Mouse (Mus musculus): ENCODE results near the gene Nlgn2.

Gene Nlgn2

DNA sequence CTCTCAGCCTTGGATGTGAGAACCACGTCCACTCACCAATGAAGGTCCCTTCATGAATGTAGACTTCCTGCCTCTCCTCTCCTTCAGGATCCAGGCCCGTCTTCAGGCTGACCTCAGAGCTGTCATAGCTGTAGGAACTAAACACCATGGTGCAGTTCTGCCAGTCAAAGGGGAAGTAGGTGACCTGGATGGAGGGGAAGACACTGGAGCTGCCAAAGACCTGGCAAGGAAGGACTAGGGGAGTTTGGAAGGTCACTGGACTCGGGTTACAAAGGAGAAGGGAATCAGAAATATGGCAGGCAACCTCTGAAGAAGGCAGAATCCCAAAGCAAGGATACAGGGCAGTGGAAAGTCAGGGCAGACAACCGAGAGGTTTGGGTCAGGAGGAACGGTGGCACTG is 44.2 kb downstream of the Nlgn2 start:
- DNase-seq (ENCODE audit: low spot score) = no peak

DNA sequence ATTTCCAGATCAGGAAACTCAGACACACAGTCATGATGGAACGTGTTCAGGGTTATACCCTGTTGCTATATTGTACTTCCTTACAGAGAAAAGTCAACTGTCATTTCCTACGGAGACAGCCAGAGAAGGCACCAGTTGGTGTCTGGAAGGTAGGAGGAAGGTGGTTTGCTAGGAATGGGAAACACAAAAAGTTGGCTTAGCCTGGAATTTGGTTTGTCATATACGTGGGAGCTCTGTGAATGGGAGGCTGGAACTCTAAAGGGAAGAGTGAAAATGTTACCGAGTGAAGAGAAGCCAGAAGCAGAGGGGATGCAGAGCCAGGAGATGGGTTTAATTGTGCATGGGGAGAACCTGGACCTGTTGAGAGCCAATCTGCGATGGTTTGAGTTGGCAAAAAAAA is 46.2 kb downstream of the Nlgn2 start:
- DNase-seq (ENCODE audit: low spot score) = no peak

DNA sequence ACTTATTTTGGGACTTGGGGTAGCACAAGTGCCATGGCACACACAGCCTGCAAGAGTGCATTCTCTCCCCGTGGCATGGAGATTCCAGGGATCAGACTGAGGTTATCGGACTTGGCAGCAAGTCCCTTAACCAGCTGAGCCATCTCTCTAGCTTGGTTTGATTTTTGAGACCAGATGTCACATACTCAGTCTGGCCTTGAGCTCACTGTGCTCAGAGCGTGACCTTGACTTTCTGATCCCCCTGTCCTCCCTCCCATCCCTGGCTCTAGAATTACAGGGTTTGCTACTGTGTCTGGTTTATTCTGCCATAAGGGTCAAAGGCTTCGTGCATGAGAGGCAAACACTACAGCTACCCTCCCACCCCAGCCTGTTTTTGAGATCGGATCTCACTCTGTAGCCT is 48.2 kb downstream of the Nlgn2 start:
- no peak for DNase-seq (ENCODE audit: low spot score)

DNA sequence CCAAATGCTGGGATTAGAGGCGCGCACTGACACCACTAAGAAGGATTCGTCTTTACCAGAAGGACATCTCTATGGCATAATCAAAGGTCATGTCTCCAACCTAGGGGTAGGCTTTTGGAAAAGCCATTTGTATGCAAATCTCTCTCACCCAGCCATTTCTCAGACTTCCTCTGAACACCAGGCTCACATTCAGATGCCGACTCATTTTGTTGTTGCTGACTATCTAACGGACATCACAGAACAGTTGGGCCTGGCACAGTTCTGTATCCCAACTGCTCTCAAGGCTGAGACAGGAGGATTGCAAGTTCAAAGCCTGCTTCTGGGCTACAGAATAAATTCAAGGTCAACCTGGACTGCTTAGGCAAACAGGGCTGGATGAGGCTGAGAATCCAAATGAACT is 50.3 kb downstream of the Nlgn2 start:
- no peak for DNase-seq (ENCODE audit: low spot score)

DNA sequence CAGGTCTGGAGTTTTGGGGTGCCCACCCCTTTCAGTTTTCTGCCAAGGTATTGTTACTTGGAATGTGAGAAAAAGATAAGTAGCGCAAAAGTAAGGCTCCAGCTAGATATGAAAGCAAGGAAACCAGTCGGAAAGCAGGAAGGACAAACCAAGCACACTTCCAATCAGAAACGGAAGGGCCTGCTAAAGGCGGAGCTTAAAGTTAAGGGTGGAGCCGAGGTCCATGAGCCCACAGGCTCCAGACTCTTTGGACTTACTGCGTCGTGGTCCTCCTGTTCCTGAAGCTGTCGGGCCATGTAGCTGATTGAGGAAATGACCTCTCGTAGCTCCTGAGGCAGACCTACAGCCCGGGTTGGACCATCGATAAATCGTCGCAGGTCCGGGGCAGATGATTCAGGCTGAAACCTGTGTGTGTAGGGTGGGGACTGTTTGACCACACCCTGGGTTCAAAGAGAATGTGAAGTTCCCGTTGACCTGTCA is 52.8 kb downstream of the Nlgn2 start:
- DNase-seq (ENCODE audit: low spot score) = no peak

DNA sequence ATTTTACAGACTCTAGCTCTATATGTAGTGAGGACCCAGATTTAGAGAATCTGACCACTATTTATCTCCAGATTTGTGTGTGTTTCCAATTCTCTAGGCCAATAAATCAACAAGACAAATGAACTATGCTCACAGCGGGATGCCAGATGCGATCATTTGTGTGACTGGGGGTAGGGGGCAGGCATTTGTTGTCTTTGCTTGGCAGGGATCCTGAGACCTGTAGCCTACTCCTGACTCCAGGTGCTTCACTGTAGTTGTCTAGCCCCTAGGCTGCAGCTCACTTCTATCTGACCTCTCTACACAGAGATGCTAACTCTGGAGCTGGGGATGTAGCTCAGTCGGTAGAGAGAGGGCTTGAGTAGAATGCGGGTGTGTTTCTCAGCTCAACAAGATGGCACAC is 55.8 kb downstream of the Nlgn2 start:
- DNase-seq (ENCODE audit: low spot score) = no peak

DNA sequence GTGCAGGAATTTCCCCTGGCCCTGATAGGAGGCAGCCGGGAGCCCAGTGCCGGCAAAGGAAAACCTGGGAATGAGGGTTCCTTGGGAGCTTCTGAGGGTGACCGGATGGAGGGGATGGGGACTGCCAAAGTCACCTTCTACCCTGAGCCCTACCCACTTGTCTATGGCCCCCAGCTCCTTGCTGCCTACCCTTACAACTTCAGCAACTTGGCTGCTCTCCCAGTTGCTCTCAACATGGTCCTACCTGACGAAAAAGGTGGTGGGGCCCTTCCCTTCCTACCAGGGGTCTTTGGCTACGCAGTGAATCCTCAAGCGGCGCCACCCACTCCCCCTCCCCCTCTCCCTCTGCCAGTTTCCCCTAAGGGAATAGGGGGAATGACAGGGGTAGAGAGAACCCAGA is 58.6 kb downstream of the Nlgn2 start:
- no peak for DNase-seq (ENCODE audit: low spot score)

DNA sequence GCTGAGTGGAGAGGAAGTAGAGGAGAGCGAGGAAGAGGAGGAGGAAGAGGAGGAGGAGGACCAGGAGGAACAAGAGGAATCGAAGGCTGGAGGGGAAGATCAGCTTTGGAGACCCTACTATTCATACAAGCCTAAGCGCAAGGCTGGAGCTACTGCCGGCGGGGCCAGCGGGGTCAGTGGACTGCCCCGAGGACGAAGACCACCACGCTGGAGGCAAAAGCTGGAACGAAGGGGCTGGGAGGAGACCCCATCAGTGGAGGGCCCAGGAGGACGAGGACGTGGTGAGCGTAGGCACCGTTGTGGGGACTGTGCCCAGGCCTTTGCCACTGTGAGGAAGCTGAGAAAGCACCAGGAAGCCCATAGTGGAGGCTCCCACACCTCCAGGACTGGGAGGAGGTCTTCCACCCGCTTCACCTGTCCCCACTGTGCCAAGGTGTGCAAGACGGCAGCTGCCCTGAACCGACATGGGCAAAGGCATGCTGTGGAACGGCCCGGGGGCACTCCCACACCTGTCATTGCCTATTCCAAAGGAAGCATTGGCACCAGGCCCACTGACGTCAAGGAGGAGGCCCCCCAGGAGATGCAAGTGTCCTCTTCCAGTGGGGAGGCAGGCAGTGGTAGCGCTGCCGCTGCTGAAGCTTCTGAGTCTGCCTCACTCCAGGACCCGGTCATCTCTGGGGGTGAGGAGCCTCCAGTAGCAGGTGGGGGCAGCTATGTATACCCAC is 59.2 kb downstream of the Nlgn2 start:
- no peak for DNase-seq (ENCODE audit: low spot score)

DNA sequence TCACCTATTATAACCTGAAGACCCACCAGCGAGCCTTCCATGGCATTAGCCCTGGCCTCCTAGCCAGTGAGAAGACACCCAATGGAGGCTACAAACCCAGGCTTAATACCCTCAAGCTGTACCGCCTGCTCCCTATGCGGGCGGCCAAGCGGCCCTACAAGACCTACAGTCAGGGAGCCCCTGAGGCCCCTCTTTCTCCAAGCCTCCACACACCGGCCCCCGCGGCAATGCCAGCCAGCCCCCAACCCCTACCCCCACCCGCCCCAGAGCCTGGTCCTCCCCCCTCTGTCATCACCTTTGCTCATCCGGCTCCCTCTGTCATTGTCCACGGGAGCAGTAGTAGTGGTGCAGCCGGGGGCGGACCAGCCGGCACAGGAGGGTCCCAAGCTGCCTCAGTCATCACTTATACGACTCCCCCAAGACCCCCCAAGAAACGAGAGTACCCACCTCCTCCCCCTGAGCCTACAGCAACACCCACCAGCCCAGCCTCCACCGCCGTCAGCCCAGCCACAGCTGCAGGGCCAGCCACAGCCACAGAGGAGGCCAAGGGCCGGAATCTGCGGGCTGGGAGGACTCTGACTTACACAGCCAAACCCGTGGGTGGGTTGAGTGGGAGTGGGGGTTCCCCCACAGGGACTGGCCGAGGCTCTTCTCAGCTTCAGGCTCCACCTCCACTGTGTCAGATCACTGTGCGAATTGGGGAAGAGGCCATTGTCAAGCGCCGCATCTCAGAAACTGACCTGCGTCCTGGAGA is 59.9 kb downstream of the Nlgn2 start:
- DNase-seq (ENCODE audit: low spot score) = no peak

DNA sequence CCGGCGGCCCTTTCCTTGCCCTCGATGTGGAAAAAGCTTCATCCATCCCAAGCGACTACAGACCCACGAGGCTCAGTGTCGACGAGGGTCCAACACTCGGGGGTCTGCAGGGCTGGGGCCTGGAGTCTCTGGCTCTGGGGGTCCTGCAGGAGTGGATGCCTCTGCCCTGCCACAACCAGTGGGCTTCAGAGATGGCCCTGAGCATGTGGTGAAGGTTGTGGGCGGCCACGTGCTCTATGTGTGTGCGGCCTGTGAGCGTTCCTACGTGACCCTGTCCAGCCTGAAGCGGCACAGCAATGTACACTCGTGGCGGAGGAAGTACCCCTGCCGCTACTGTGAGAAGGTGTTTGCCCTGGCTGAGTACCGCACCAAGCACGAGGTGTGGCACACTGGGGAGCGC is 61.1 kb downstream of the Nlgn2 start:
- no peak for DNase-seq (ENCODE audit: low spot score)

DNA sequence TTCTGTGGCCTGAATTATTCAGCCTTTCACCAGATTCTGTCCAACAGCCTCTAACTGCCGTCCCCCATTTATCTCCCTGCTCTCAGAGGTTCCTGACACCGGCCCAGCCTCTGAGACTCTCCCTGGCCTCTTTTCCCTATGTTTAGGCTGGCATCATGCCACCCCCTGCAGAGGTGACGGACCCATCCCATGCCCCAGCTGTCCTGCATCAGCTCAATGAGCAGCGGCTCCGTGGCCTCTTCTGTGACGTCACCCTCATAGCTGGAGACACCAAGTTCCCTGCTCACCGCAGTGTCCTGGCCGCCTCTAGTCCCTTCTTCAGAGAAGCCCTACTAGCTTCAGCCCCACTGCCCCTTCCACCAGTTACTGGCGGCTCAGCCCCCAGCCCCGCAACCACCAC is 61.9 kb downstream of the Nlgn2 start:
- DNase-seq (ENCODE audit: low spot score) = no peak

DNA sequence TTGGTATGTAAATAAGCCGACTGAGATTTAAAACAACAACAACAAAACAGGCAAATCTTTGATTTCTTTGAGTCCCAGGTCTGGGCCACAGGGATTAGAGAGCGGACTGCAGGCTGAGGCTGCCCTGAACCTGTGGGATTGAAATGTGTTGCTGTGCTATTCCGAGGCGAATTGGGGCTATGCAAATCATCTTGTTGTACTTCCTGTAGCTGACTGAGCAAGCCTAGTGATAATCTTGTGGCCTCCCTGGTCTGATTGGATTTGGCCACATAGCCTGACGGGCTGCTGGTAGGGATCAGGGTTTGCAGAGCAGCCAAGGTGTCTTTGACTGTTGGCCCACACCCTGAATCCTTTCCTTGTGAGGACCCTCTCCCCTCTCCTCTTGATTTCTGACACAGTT is 62.6 kb downstream of the Nlgn2 start:
- no peak for DNase-seq (ENCODE audit: low spot score)

Measured in adipocyte (in vitro differentiated cells).